Mouse (Mus musculus): ENCODE data around the gene Wasf1.

Gene Wasf1

GRCm38 (mm10) chr10:40895765-40896164 is 12.5 kb downstream of the Wasf1 start:
- no peak for DNase-seq (ENCODE audit: low spot score)

GRCm38 (mm10) chr10:40896656-40897055 is 13.4 kb downstream of the Wasf1 start:
- no peak for DNase-seq (ENCODE audit: low spot score)

GRCm38 (mm10) chr10:40901786-40902185 is 18.5 kb downstream of the Wasf1 start:
- no peak for DNase-seq (ENCODE audit: low spot score)

DNA sequence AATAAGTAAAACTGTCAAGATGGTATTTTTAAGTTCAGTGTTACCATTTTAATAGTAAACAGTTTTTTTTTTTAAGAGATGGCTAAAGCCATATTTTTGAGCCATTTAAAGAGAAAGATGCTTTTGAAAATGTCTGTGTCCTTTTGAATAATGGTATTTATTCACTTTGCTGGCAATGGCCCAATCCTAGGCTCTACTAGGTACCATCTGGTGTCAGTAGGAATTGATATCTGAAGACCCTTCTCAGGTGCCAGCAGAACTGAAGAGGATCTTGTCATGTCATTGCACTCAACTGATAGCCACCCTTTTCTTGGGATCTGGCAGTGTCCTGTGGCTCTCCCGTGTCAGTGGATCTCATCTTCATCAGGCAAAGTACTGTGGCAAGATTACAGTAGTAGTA is 22.9 kb downstream of the Wasf1 start:
- DNase-seq (ENCODE audit: low spot score), result no peak

GRCm38 (mm10) chr10:40906802-40907201 is 23.5 kb downstream of the Wasf1 start:
- DNase-seq (ENCODE audit: low spot score), result no peak

DNA sequence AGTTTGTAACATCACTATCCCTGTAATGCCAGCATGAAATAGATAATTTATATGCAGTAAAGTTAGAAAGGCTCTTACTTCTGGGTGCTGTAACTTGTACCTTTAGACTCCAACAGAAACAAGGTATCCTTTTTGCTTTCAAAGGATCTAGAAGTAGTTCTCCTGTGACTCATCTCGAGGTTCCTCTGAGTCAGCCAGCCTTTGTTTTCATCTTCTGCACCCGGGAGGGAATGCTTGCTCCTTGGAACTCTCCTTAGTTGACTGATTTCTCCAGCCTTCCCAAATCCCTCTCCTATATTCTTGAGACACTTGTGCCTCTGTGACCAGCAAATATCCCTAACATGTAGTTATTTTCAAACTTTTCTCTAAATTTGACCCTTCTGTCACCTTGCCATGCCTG is 25.3 kb downstream of the Wasf1 start:
- no peak for DNase-seq (ENCODE audit: low spot score)

- no peak for DNase-seq (ENCODE audit: low spot score)
Observed at GRCm38 (mm10) chr10:40910811-40911210, 27.5 kb downstream of the Wasf1 start.

GRCm38 (mm10) chr10:40915240-40915639 is 32.0 kb downstream of the Wasf1 start:
- DNase-seq (ENCODE audit: low spot score), result no peak

- DNase-seq (ENCODE audit: low spot score), result no peak
Observed at GRCm38 (mm10) chr10:40918669-40919440, 35.6 kb downstream of the Wasf1 start.

GRCm38 (mm10) chr10:40919464-40919863 is 36.2 kb downstream of the Wasf1 start:
- DNase-seq (ENCODE audit: low spot score), result no peak

DNA sequence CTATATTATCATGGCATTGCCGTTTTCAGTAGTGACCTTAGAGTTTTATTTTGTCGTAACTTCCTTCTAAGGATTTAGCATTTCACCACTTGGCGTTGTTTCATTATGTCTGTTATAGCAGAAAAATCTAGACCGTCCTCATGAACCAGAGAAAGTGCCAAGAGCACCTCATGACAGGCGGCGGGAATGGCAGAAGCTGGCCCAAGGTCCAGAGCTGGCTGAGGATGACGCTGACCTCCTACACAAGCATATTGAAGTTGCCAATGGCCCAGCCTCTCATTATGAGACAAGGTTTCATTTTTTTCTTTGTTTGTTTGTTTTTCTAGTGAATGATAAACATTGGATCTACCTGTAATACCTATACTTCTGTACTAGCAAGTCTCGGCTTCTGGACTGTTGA is 49.7 kb downstream of the Wasf1 start:
- DNase-seq (ENCODE audit: low spot score), result no peak

GRCm38 (mm10) chr10:40936160-40936726 is 53.0 kb downstream of the Wasf1 start:
- no peak for DNase-seq (ENCODE audit: low spot score)

DNA sequence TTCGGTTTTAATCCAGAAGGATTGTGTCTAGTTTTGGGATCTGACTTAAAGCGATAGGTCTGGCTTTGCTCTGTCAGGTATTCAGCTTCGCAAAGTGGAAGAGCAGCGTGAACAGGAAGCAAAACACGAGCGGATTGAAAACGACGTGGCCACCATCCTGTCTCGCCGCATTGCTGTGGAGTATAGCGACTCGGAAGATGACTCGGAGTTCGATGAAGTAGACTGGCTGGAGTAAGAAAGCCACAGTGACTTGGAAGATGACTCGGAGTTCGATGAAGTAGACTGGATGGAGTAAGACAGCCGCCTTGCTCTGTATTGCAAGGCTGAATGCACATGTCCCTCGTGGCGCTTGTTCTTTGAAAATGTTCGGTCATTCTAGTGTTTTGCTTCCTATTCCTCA is 54.3 kb downstream of the Wasf1 start:
- no peak for DNase-seq (ENCODE audit: low spot score)

DNA sequence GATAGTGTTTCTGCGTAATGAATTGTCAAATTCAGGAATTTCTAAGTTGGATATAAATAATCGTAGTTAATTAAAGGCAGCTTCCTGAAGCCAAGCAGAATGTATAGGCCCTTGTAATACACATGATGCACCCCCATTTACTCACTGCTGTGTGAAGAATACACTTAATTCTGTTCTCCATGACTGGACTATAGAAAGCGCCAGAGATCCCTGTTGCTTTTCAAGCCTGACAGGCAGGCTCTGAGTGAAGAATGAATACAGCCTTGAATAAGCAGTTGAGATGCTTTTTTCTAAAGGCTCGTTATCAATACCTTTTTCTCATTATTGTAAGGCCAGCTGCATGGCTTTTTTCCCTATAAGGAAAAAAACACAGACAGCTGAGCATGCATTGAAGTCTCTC is 59.4 kb downstream of the Wasf1 start:
- no peak for DNase-seq (ENCODE audit: low spot score)

GRCm38 (mm10) chr10:40950176-40950575 is 66.9 kb downstream of the Wasf1 start:
- no peak for DNase-seq (ENCODE audit: low spot score)

DNA sequence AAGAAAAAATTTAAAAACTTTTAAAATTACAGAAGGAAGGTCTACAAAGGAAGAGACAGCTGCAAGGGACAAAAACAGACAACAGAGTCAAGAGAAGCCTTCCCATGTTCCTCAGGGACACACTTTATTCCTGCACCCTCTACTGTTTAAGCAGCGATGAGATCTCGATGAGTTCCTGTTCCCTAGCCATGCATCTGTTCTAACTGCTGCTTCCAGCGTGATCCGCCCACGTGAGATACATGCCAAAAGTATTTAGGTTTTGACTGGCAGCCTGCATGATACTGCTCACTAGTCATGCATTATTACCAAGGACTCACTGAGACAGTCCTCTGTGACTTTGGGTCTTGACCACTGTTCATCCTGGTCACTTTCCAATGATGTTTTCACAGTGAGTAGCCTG is 72.9 kb downstream of the Wasf1 start:
- no peak for DNase-seq (ENCODE audit: low spot score)

- peak; percentile 9 for DNase-seq (ENCODE audit: low spot score)
Observed at GRCm38 (mm10) chr10:40961365-40961764, 78.1 kb downstream of the Wasf1 start.

GRCm38 (mm10) chr10:40962008-40962407 is 78.7 kb downstream of the Wasf1 start:
- DNase-seq (ENCODE audit: low spot score), result no peak

GRCm38 (mm10) chr10:40964546-40964945 is 81.3 kb downstream of the Wasf1 start:
- no peak for DNase-seq (ENCODE audit: low spot score)

DNA sequence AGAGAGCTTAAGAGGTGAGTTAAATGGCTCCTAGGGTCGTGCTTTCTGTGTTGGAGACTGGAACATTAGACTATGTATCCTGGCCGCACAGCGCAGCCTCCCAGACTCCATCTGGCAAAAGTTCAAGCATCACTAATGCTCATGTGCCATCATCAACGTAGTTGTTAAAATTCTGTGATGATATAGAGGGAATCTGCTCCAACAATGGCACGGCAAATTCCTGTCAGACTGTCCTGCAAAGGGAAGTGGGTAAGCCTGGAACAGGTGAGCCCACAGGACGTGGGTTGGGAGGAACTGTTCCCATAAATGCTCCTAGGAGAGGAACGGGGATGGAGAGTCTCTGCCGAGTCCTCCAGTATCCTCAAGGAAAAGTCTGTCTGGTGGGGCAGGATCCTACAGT is 85.3 kb downstream of the Wasf1 start:
- no peak for DNase-seq (ENCODE audit: low spot score)

DNA sequence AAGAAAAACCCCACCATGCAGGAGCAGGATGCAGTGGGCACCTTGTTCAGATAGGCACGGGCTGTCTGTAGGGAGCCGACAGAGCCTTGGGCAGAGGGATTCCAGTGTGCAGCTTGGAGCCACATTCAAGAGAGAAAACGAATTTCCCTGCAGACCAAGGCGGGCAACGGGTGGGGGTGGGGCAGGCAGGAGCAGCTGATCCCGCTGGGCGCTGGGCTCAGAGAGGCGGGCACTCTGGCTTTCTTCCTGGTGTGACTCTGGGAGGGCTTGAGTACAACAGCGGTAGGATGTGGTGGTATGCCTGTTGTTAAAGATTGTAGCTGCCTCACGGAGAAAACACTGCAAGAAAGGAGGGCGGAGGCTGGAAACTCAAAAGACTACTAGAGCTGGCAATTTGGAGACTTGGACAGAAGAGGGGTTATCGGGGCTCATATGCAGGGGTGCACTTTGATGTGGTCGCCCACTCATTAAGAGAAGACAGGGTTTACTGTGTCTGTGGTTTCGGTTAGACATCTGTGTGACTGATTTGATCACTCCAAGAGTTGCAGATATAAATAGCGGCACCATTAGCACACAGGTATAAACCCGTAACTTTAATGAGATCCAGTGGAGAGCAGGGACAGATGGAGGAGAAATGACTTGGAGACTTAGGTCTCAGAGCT is 86.2 kb downstream of the Wasf1 start:
- DNase-seq (ENCODE audit: low spot score), result no peak

- no peak for DNase-seq (ENCODE audit: low spot score)
Observed at GRCm38 (mm10) chr10:40970601-40971245, 87.4 kb downstream of the Wasf1 start.

DNA sequence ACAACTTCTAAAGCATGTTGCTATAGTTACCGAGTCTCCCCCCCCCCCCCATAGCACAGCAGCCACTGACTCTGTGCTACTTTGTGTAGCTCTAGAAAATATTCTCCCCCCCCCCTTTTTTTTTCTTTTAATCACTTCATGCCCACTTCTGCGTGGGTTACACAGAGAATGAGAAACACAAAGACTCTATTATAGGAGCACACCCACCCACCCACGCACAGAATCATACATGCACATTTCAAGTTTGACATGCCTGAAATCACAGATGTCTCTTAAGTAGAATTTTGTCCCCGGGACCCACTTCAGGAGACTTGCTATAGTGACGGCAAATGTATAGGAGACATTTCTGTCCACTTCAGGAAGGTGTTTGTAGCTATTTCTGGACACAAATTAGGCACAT is 88.0 kb downstream of the Wasf1 start:
- DNase-seq (ENCODE audit: low spot score), result no peak
